Mouse (Mus musculus): ENCODE results near the gene Rad51d.
"Not testable (repeated sequence)": the region's sequence is repeated elsewhere in the genome, so short reads cannot be mapped to it uniquely, and the experiment has no call there.

Gene Rad51d

DNA sequence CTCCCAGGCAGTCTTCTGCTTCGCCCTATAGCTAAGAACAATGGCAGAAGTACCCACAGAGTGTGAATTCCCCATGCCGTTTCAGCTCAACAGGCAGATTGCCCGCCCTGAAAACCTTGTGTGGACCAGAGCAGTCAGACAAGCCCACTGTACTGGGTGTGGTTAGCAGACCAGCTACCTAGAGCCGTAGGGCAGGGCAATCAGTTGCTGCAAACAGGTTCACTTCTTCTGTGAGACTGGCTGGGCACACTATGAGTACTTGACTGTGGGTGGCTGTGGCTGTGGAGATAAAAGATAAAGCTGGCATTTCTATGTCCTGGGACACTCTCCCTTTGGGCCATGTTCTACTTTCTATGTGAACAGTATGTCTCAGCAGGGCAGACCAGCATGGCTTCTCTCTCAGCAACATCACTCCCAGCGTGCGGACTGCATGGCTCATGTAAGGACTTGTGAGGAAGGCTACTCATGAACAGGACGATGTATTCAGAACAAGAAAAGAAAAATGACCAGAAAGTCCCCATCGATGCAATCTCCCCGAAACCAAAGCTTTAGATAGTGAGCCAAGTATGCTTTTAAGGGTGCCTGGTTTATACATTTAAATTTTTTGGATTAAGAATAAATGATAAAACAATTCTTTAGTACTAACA is 35.0 kb downstream of the Rad51d start:
- peak in 1 of 2 experiments; percentile 33 for DNase-seq

GRCm38 (mm10) chr11:82854111-82854510 is 36.3 kb downstream of the Rad51d start:
- no peak for DNase-seq

- DNase-seq: no peak
Measured at GRCm38 (mm10) chr11:82852958-82853357, 37.5 kb downstream of the Rad51d start.

GRCm38 (mm10) chr11:82852540-82852939 is 37.9 kb downstream of the Rad51d start:
- DNase-seq: no peak

- DNase-seq: no peak
Measured at GRCm38 (mm10) chr11:82852115-82852514, 38.3 kb downstream of the Rad51d start.

DNA sequence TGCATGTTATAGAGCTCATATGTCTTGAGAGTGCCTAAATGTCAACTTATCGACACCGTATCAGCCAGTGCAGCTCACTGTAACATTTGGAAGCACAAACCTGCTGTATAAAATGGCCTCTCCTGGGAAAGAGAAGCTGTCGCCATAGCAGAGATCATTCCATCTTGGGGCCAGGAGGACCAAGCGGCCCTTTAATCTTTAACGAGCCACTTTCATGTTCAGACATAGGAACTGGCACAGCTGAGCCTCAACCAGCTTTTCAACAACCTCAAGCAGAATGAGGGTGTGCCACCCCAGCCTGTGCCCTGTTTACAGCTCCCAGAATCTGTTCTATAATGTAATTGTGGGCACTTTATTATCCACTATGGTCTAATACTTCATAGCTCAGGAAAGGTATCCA is 40.2 kb downstream of the Rad51d start:
- DNase-seq: no peak

DNA sequence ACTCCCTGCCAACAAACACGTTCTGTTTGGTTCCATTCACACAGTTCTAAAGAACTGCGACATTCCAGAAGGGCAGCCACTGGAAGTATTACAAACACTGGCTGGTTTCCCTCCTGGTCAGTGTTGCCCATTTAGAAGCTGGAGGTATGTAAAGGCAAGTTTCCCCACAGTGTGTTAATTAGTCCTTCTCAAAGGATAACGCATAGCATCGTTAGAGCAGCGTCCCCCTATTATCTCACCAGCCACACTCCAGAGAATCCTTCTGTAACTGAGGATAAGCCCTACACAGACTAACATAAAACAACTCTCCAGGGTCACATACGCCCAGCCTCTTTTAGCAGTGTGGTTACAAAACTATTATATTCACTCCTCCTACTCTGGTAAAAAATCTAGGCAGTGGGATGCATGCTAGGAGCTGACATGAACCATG is 42.8 kb downstream of the Rad51d start:
- DNase-seq: peak in 1 of 2 experiments; percentile 27

DNA sequence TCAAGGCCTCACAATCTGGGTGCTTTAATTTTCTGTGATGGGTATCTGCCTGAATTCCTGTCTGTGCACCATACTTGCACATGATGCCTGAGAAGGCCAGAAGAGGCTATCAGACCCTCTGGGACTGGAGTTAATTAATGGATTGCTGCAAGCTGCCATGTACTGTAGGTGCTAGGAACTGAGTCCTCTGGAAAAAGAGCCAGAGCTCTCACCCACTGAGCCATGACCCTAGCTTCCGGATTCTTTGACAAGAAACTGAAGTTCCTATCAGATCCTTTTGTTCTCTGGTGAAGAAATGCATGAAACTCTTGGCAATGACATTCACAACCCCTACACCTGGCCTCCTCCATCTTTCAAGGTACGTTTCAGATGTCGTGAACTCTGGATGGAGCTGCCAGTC is 43.5 kb downstream of the Rad51d start:
- DNase-seq: no peak

DNA sequence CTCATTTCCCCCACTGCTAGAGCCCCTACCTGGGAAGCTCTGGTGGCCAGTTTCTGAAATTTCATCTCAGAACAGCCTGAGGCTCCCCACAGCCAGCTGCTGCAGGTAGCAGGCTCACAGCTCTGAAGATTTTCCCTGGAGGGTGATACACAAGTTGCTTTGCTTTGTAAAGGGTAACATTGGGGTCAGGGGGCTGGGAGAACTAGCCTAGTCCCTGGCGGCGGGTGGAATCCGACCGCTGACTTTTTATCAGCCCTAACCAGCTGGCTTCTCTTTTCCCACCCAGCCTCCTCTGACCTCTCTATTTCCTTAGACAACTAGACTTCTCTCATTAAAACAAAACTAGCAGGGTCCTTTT is 44.4 kb downstream of the Rad51d start:
- DNase-seq: no peak

DNA sequence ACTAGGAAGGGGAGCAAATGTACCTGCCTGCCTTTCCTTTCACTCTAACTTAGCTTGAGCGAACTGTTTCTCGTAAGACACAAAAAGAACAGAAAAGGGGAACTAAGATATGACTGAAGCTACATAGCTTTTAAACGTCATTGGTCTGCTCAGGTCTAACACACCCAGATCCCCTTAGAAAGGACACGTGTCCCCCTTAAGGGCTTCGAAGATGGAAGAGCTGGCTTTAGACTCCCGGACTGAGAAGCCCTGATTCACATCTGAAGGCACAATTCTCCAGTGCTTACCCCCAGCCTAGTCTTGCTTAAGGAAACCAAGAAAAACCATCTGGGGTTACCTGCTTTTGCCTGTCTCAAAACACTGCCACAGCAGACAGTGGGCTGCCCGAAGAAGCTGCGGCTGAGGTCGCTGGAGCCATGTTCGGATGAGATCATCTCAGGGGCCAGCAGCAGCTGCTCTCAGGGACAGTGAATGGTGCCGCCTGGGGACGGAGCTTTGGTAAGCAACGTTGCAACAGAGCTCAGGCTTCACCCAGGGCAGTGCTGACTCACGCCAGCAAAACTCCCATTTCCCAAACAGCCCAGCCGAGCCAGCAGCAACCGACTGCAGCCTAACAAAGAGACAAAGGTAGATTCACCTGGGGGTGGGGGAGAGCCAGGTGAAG is 44.9 kb downstream of the Rad51d start:
- peak; percentile 64 to 80 for DNase-seq

DNA sequence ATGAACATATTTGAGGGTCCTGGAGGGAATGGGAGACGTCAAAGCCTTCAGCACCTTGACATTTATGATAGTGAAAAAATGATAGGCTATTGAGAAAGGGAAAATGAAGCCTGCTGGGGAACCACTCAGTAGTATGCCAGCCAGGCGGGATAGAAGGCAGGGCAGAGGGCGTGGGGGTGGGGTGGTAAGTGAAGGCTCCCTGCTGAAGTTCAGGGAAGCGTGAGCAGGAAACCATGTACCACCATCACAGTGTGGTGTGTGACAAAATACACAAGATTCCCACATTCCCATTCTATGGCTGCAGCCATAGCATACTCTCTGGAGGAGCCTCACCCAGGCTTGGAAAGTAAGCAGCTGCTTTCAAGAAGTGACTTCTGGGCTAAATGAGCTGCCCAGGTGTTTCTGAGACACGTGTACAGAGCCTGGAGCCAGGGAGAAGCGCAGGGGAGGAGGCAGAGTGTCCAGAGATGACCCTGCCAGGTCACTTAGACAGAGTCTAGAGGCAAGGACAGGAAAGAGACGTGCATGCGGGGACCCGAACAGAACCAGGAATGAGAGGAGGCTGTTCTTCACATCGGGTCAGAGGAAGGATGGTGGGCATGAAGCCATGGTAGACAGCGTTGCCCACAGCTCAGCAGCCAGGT is 45.5 kb downstream of the Rad51d start:
- DNase-seq: peak in 1 of 2 experiments; percentile 29

GRCm38 (mm10) chr11:82838511-82838910 is 51.9 kb downstream of the Rad51d start:
- no peak for DNase-seq

- DNase-seq: no peak
Measured at GRCm38 (mm10) chr11:82837848-82838247, 52.6 kb downstream of the Rad51d start.

GRCm38 (mm10) chr11:82837192-82837591 is 53.2 kb downstream of the Rad51d start:
- DNase-seq: peak in 1 of 2 experiments; percentile 43

DNA sequence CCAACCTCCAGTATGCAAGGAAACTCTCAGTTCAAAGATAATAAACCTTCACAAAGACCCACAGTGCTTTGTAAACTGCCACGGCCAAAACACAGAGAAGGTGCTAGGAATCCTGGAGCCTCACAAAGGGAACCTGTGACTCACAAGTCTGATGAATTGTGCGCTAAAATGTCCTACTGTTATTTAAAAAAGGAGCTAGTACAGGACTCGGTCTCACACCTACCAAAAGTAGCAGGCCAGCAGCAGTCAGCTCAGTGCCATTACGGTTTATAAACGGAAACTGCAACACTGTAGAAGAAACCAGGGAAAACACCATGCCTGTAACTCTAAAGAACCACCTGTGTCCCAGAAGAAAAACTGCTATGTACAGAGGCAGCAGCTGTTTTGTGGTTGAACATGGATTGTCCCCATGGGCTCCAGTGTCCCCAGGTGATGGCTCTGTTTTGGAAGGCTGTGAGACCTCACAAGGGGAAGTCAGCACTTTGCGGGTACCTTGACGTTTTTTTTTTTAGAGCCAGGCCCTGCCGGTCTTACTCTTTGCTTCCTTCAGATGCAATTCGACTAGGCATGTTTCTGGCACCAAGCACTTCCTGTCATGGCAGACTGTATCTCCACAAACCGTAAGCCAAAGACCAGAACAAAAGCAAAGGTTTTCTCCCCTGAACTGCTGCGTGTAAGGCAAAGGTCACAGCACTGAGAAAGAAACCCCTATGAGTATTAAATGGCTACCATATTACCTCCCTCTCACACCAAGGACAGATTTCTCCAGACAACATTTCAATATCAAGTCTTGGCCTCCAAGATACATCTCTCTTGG is 54.6 kb downstream of the Rad51d start:
- DNase-seq: no peak

GRCm38 (mm10) chr11:82834359-82834758 is 56.1 kb downstream of the Rad51d start:
- not testable (repeated sequence) for DNase-seq

DNA sequence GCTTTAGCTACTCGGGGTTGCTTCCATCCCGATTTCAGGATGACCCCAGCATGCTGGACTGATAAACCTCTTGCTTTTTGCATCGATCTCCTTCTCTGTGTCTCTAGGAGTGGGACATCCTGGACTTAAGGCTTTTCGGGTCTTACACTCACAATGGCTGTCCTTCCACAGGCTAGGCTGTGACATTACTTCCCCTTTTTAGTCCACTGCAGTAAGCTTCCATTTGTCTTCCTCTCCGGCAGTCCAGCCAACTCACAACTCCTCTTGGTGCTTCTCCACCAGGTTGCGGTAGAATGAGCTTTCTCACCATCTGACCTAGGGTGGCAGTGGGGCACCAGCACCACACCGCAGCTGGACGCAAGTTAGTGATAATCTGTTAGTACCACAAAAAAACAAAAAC is 56.5 kb downstream of the Rad51d start:
- no peak for DNase-seq

- DNase-seq: not testable (repeated sequence)
Measured at GRCm38 (mm10) chr11:82832402-82832801, 58.0 kb downstream of the Rad51d start.

DNA sequence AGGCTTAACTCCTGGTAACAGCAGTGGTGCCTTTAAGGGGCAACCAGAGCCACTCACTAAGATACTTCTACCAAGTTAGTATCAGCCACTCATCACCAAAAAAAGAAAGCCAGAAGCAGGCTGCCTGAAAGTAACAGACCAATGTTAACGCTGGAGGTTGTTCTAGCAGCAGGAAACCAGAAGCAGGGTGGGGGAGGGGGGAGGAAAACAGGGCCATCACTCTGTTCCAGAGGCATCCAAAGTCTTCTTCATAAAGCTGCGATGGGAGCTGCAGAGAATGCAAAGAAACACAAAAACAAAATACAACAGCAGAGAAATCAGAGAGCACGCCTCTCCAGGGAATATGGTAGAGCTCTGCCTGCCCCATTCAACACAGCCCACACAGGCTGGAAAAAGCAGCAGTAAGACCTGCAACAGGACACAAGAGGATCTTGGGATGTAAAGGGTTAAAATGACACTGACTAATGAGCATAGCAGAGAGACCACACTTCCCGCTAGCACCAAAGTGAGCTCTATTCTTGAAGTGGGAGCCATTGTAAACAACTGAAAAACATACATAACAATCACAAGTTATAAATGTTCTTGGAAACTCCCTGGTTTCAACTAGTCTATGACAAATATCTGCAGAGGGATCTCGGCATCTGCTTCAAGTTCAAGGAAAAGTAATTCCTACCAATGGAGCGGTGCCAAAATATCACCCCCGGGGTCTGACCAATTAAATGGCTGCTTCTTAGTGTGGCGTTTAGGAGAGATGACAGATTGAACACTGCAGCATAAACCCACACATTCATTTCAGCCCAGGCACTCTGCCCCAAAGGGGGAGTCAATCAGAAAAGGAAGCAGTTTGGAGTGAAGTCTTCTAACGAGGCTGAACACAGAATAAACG is 59.2 kb downstream of the Rad51d start:
- DNase-seq: peak; percentile 52 to 60

- DNase-seq: no peak
Measured at GRCm38 (mm10) chr11:82826818-82827217, 63.6 kb downstream of the Rad51d start.
